Mouse (Mus musculus): ENCODE data around the gene Syt13. TPM values are rescaled to one million over a fixed set of nuclear protein-coding genes. Genes with fewer than 3 reads are reported as not detected.

Syt13 gene
- total RNA-seq, 4 experiments from 2014 or later: 1.5 to 3.7 (median 2.8) TPM

- DNase-seq: no peak
Observed at GRCm38 (mm10) chr2:92967032-92967838, 52.3 kb downstream of the Syt13 start.

DNA sequence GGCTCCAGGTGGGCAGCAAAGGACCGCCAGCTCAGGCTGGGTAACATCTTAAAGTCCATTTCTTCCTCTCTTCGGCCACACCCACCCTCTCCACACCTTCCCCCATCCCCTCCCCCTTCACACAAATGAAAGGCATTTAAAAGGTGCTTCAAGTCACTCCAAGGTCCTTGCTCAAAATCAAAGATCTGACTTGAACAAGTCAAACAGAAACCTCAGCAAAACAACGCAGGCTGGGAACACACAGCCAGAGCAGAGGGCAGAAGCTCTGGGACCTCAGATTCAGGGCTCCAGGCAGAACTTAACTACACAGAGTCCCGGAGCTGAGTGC, 52.9 kb downstream of the Syt13 start:
- no peak for DNase-seq

- DNase-seq: no peak
Observed at GRCm38 (mm10) chr2:92971069-92971468, 56.2 kb downstream of the Syt13 start.

GRCm38 (mm10) chr2:92971536-92971935, 56.6 kb downstream of the Syt13 start:
- DNase-seq: no peak

- no peak for DNase-seq
Observed at GRCm38 (mm10) chr2:92972071-92972470, 57.2 kb downstream of the Syt13 start.

- DNase-seq: no peak
Observed at GRCm38 (mm10) chr2:92973646-92974045, 58.7 kb downstream of the Syt13 start.

DNA sequence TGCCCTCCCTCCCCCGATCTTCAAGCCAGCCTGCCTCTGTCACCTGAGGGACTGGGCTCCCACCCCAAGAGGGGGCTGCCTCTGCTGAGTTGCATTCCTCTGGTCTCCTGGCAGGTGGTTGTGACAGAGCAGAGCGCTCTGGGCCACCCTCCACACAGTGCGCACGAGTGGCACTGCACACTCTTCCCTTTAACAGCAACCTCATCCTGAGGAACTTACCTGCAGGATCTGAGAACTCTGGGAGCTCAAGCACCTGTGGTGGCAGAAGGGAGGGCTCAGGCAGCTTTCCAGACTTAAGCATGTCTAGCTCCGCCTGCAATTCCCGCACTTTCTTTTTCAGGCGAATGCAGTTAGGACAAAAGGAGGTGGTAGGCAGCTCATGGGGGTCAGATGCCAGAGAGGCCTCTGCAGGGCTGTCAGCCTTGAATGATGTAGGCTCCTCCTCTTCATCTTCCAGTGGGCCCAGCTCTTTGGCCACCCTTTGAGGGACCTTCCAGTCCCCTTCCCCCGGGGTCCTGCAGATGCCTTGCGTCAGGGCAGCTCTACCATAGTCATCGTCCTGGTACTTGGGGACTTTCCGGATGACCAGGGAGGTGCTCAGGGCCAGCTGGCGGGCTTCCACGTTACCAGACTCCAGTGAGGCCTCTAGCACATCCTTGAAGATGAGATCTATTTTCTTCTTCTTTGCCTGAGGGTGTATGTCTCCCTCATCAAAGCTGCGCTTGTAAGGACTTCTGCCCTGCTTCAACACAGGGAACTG, 60.3 kb downstream of the Syt13 start:
- no peak for DNase-seq

DNA sequence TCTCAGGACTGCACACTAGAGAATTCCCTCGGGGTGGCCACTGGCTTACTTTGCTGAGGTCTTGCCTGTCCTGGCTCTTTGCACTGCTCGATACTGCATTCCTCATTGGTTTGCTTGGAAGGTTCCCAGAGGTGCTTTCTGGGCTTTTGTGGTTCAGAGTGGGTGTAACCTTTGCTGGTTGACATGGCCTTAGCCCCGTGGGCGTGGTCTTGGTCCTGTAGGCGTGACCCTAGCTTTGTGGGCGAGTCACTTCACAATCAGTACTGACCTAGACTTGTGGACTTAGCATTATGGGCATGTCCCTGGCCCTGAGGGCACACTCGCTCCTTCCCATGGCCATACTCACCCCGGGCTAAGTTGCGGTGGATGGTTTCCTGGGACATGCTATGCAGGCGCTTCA, 65.3 kb downstream of the Syt13 start:
- no peak for DNase-seq

DNA sequence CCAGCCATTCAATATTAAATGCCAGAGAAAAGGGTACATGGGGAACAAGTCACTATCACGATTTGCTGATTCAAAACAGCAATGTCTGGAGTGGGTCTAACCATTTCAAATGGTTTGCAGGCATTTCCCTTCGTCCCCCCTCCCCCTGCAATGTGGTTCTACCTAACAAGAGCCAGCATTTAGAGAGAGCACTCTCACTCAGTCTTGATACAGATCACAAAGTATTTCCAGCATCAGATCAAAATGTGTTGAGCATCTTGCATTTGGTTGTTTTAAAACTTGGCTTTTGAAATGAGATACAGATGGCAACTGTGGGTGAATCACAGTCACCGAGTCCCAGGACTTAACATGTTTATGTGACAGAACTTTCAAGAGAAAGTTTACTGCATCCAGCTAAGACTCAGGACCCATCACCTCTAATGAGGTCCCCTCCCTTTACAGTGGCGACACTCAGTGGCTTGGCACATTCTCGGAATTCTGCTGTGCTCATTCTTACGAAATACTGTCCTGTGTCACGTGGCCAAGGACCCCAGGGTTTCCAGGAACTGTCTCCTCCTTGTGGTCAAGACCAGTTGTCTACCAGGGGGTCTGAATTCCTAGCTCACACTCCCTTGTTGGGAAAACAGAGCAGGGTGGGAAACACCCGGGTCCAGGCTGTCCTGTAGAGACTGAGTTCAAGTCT, 67.8 kb downstream of the Syt13 start:
- DNase-seq: no peak

DNA sequence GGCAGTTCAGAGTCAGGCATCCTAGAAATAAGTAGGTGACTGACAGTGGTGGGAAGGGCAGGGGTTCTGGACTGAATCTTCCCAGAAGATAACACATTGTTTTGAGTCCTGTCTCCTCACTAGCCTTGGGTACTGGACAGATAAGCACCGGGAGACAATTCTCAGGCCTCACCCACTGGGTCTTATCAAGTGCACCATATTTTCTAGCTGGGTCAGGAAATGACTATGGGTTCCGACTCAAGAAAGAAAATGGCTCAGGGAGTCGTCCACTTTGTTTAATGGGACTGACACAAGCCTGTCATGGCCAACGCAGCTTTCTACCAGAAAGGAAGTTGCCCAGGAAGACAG, 68.3 kb downstream of the Syt13 start:
- DNase-seq: no peak

GRCm38 (mm10) chr2:92984321-92985108, 69.6 kb downstream of the Syt13 start:
- DNase-seq: no peak

- no peak for DNase-seq
Observed at GRCm38 (mm10) chr2:92985171-92985570, 70.3 kb downstream of the Syt13 start.

DNA sequence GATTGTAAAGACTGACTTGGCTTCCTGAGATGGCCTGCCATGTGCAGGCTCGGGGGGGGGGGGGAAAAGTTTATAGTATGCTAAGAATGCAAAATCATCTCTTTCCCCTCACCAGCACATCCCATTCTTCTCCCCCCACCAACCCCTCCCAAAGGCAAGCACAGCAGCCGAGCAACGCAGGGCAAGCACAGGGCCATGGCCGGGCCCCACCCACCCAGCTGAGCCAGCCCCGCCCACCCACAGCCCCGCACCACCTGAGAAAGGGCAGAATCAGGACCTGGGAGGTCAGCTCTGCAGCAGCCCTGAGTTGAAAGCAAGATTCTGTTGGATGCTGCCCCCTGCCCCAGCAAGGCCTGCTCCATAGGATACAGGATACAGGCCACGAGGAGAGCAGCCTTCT, 70.7 kb downstream of the Syt13 start:
- no peak for DNase-seq

GRCm38 (mm10) chr2:92987108-92987618, 72.3 kb downstream of the Syt13 start:
- DNase-seq: no peak

DNA sequence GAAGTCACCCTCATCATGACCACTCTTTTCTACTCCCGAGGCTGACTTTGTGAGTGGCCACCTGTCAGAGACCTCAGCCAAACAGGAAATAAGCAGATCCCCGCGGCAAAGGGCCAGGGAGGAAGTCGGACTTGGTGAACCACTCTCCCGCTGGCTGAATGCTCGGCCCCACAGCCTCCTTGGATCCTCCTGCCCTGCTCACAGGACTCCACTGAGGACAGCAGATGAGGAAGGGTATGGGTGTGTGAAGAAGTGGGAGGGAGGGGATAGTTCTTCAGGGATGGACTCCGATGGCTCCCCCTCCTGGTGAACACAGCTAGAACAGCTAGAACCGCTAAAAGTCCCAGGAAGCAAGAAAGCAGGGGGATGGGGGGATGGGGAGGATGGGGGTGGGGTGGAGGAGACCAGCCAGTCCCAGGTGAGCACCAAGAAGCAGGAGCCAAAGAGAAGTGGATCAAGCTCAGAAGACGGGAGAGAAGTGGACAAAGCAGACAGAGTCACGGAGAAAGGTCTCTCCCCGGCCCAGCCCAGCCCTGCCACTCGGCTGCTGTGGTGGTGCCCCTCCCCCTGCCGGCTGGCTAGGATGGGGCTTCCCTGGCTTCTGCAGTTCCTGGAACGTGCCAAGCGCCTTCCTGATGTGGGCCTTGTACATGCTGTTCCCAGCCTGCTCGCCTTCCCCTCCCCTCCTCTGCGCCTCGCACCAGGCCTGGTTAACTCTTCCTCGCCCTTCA, 73.2 kb downstream of the Syt13 start:
- peak; percentile 69 for DNase-seq

- no peak for DNase-seq
Observed at GRCm38 (mm10) chr2:92989593-92989992, 74.7 kb downstream of the Syt13 start.

- DNase-seq: no peak
Observed at GRCm38 (mm10) chr2:92991976-92992375, 77.1 kb downstream of the Syt13 start.

DNA sequence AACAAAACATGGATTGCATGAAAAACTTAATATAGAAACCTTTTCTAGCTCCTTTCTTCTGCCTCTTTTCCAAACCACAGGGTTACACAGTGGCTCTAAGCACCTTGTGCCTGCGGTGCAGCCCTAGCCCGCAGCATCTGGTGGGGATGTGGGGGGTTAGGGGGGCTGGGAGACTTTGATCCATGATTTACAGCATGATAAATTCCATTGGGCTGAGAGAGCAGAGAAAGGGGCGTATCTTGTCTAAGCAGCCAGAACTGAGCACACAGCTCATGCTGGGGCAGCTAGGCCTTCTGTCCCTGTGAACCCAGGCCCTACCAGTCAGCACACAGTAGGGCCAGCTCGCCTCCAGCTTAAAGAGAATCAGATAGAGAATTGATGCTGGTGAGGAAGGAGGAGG, 90.1 kb downstream of the Syt13 start:
- no peak for DNase-seq
